Mouse (Mus musculus) stomach, postnatal 0 days (tissue): ENCODE data around the gene Taok3. TPM values are rescaled to one million over a fixed set of nuclear protein-coding genes. Genes with fewer than 3 reads are reported as not detected.

ENCODE experiments used
- ATAC-seq: fragments of 200-750 bp; cut with Nextera tagmentation; 2 replicates; pipeline ENCODE4 v1.8.0; 2017; ENCODE audit not compliant: low FRiP score, low TSS enrichment
- DNase-seq: peaks from one replicate; pipeline ENCODE4 v3.0.0-alpha.2; 2016; ENCODE audit warnings: low spot score
- H3K27ac ChIP-seq: fragments of 300-500 bp; sonication (generic); replicated peaks from 2 replicates; pipeline ENCODE4 v1.5.1; 2014; ENCODE audit warnings: mild to moderate bottlenecking, control low read depth
- H3K27me3 ChIP-seq: fragments of 300-500 bp; sonication (generic); 2 replicates; pipeline ENCODE4 v1.6.1; 2014; ENCODE audit warnings: low read length; ENCODE audit not compliant: control insufficient read depth, insufficient read depth
- H3K36me3 ChIP-seq: fragments of 300-500 bp; sonication (generic); 2 replicates; pipeline ENCODE4 v1.6.1; 2014; ENCODE audit warnings: low read length, mixed read lengths; ENCODE audit not compliant: control insufficient read depth, insufficient read depth
- H3K4me1 ChIP-seq: fragments of 300-500 bp; sonication (generic); replicated peaks from 2 replicates; pipeline ENCODE4 v1.6.1; 2014; ENCODE audit warnings: antibody characterized with exemption; ENCODE audit not compliant: control insufficient read depth, insufficient read depth
- H3K4me2 ChIP-seq: fragments of 300-500 bp; sonication (generic); replicated peaks from 2 replicates; pipeline ENCODE4 v1.6.1; 2014; ENCODE audit warnings: low read depth, mild to moderate bottlenecking, control low read depth, moderate library complexity
- H3K4me3 ChIP-seq: fragments of 300-500 bp; sonication (generic); 2 replicates; pipeline ENCODE4 v1.5.1; 2014; ENCODE audit warnings: low read depth, low read length, control low read depth
- H3K9ac ChIP-seq: fragments of 300-500 bp; sonication (generic); 2 replicates; pipeline ENCODE4 v1.6.1; 2014; ENCODE audit warnings: mild to moderate bottlenecking, low read length, control low read depth, mixed read lengths
- H3K9me3 ChIP-seq: fragments of 300-500 bp; sonication (generic); 2 replicates; pipeline ENCODE4 v1.6.1; 2016; ENCODE audit warnings: low read length; ENCODE audit not compliant: control insufficient read depth
- CTCF ChIP-seq: IDR thresholded peaks from 2 replicates; pipeline ENCODE4 v1.5.1; 2016; ENCODE audit warnings: antibody characterized with exemption, low read depth, mild to moderate bottlenecking, moderate library complexity
- EP300 ChIP-seq: optimal IDR thresholded peaks from 2 replicates; pipeline ENCODE3; 2016; ENCODE audit warnings: antibody characterized with exemption
- WGBS: fragments of 180-500 bp; shearing (Covaris S2); extraction: QIAGEN DNeasy Blood & Tissue Kit; methylation state at CpG from one replicate; pipeline ENCODE4 v1.1.7; 2014; 5-methylcytosine and 5-hydroxymethylcytosine counted together
- polyA plus RNA-seq: library from polyadenylated mRNA; unstranded; fragments of >200 nt; fragmentation: Nextera tagmentation; extraction: Ambion mirVana; gene quantifications from 2 replicates; pipeline ENCODE4 v1.2.1, GENCODE M21; 2015

Taok3 gene
- polyA plus RNA-seq, 1 experiment from 2014 or later: 24.2 TPM

DNA sequence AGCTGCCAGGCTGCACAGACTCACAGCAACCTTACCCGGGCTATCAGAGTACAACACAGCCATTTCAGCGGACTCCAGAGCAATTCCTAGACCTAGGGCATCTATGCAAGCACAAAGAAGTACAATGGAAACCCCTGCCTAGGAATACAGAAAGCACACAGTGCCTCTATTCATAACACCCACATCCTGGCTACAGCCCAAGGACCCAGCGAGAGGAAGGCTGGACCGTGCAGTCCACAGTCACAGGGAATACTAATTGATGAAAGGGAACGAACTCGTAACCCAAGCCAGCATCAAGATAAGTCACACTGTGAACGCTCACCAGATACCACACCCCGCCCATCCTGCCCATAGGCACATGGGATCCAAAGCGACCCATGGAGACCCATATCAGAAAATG lies 164.1 kb downstream of the Taok3 start:
- H3K4me3 ChIP-seq: no peak overlapping the region
- 71% methylated on average over 9 of the region's 9 CpGs for WGBS

DNA sequence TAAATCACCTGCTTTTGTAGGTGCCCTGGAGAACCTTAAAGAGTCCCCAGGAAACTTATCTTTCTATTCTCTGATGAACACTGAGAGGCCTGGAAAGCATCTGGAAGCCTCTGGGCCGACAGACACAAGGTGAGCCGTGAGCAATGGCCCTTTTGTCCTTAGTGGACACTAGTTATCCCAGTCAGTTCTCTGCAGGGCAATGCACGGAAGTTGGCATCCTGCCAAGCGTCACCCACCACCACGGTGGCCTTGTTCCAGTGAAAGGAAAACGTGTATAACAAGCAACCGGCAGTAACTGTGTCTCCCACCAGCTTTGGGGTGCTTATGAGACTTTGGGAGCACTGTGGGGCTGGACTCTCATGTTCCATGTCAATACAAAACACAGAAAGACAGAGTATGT lies 164.8 kb downstream of the Taok3 start:
- peaks cover 7% of the 10 kb centered on the region for H3K36me3 ChIP-seq
- H3K4me1 ChIP-seq: 0 out of 2 replicates have a peak, but pooled peaks cover 3% of the 10 kb centered on the region
- H3K4me3 ChIP-seq: no peak overlapping the region
- 58% methylated on average over 7 of the region's 7 CpGs for WGBS
- H3K9ac ChIP-seq: no peak overlapping the region
- TF ChIP-seq CTCF: no peak
- TF ChIP-seq EP300: no peak
- no peaks in the 10 kb centered on the region for H3K9me3 ChIP-seq
- no peak for ATAC-seq
- H3K27ac ChIP-seq: no peak overlapping the region
- H3K27me3 ChIP-seq: no peaks in the 10 kb centered on the region
- no peak overlapping the region for H3K4me2 ChIP-seq
- no peak for DNase-seq

More for the DNA sequence above, 164.1 kb downstream of the Taok3 start:
- H3K27ac ChIP-seq: no peak overlapping the region
- TF ChIP-seq CTCF: no peak
- DNase-seq (no peak), ATAC-seq (no peak)
- H3K4me2 ChIP-seq: no peak overlapping the region
- peaks cover 7% of the 10 kb centered on the region for H3K36me3 ChIP-seq
- H3K27me3 ChIP-seq: no peaks in the 10 kb centered on the region
- no peak overlapping the region for H3K9ac ChIP-seq
- H3K9me3 ChIP-seq: no peaks in the 10 kb centered on the region
- H3K4me1 ChIP-seq: 0 out of 2 replicates have a peak, but pooled peaks cover 3% of the 10 kb centered on the region

DNA sequence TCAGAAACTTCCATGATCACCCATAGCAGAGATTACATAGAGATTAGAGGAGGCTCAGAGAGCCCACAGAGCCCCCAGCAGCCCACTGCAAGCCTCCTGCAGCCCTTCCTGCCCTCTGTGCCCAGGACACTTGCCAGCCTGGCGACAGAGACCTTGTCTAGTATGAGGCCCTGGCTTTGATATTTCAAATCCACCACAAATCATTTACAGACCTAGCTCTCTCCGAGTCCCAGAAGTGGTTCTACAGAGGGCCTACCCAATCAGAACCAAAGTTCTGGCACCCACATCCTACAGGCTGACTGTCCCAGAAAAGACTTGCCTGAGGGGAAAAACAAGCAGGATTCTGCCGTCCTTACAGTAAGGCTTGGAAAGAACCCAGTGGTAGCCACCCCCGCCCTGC lies 165.3 kb downstream of the Taok3 start:
- no peak overlapping the region for H3K27ac ChIP-seq
- no peak for TF ChIP-seq CTCF
- no peak for TF ChIP-seq EP300
- 0 out of 2 replicates have a peak, but pooled peaks cover 3% of the 10 kb centered on the region for H3K4me1 ChIP-seq
- H3K4me3 ChIP-seq: no peak overlapping the region
- no peak overlapping the region for H3K4me2 ChIP-seq
- H3K9ac ChIP-seq: no peak overlapping the region
- ATAC-seq (no peak), DNase-seq (no peak)
- peaks cover 7% of the 10 kb centered on the region for H3K36me3 ChIP-seq
- no peaks in the 10 kb centered on the region for H3K9me3 ChIP-seq
- H3K27me3 ChIP-seq: no peaks in the 10 kb centered on the region
- 64% methylated on average over 4 of the region's 4 CpGs for WGBS

DNA sequence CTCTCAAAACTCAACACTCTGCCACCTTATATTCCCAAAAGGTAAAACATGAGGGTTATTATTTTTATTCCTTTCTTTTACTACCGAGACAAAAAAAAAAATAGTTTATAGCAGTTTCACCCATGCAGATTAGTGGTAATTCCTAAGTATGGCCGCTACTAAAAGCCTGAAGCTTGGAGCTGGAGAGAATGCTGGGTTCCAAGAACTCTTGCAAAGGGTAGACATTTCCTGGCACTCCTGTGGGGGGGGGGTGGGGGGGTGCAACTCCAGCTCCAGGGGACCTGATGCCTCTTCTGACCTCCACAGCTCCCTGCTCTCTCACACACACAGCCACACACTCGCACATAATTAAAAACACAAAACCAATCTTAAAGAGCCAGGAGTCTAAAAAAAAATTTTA lies 166.4 kb downstream of the Taok3 start:
- Histone ChIP-seq H3K4me2 (peak overlapping the region; percentile 72), H3K9me3 (no peaks in the 10 kb centered on the region), H3K36me3 (peaks cover 7% of the 10 kb centered on the region), H3K9ac (peak overlapping the region; percentile 69; the same call in 1 of the 2 replicates), H3K4me1 (0 out of 2 replicates have a peak, but pooled peaks cover 3% of the 10 kb centered on the region), H3K4me3 (peak overlapping the region; percentile 51), H3K27me3 (no peaks in the 10 kb centered on the region), H3K27ac (no peak overlapping the region)
- ATAC-seq (no peak), DNase-seq (no peak)
- TF ChIP-seq EP300 (no peak), CTCF (no peak)
- 43% methylated on average over 3 of the region's 3 CpGs for WGBS

DNA sequence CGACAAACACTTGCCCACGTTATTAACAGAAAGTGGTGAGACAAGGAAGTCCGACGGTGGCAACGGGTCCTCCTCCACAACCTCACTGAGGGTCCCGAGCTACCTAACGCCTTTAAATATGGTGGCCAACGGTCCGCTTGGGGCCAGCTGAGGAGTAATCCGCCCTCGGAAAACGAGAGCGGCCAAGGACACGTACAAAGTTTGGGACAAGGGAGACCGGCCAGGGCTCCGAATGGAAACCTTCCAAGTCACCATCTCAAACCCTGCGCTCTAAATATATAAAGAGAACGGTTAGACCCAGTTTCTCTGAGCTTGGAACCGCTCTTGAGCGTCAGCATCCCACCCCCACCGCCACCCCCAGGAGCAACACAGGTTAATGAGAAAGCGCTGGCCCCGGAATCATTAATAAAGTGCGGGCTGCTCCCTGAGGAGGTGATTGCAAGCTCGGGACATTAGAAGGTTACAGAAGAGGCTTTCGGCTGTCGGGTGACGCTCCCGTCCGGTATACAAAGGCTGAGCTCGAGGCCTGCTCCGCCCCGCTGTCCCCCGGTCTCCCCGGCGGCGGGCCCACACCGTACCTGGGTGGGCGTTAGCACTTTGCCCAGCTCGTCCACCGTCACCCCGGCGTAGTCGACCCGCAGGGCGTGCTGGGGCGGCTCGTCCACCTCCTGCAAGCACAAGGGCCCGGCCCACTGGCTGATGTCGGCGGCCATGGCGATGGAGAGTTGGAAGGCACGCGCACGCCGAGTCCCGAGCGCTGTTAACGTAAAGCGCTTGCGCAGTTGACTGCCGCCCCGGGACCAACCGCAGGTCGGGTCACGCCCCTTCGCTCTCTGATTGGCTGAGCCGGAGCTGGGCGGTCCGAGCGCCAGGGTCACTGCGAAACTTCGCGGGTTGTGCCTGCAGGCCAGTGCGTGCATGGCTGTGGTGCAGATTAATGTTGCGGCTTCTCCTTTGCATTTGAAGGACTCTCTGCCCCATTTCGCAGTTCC lies 167.2 kb downstream of the Taok3 start, which contains the start of gene Pebp1:
Pebp1 (minus strand) TSS at position 795 of the 992 bp plus-strand sequence.
- ATAC-seq: peak; percentile 96

More for the DNA sequence above, 167.2 kb downstream of the Taok3 start, which contains the start of gene Pebp1:
- Histone ChIP-seq H3K9ac (peak within 1 kb of the TSS; percentile 69), H3K4me1 (0 out of 2 replicates have a peak, but pooled peaks cover 3% of the 10 kb centered on the region), H3K9me3 (no peaks in the 10 kb centered on the region), H3K27ac (peak within 1 kb of the TSS; percentile 26), H3K4me3 (peak within 1 kb of the TSS; percentile 51), H3K4me2 (peak within 1 kb of the TSS; percentile 72), H3K27me3 (no peaks in the 10 kb centered on the region), H3K36me3 (peaks cover 7% of the 10 kb centered on the region)
- TF ChIP-seq CTCF (peak; percentile 32; the same call in 1 of the 2 replicates), EP300 (no peak)
- WGBS: under 1% methylated on average over 67 of the region's 77 CpGs
- DNase-seq: peak; percentile 98
